Mouse (Mus musculus) B cell, adult 2 months (primary cell): Measurements from ENCODE around the gene Gm10112.

ENCODE experiments used
- DNase-seq, 2 experiments: peaks; one replicate each; pipeline ENCODE4 v3.0.0; 2022

Gene Gm10112

GRCm38 (mm10) chrX:111168040-111168439 is at the start of gene Gm10112:
Gene Gm10112 (plus strand): TSS chrX:111168340.
- DNase-seq: no peak

- DNase-seq: no peak
Observed at GRCm38 (mm10) chrX:111189574-111189973, 21.4 kb downstream of the Gm10112 start.

- DNase-seq: no peak
Observed at GRCm38 (mm10) chrX:111196376-111196775, 28.2 kb downstream of the Gm10112 start.

DNA sequence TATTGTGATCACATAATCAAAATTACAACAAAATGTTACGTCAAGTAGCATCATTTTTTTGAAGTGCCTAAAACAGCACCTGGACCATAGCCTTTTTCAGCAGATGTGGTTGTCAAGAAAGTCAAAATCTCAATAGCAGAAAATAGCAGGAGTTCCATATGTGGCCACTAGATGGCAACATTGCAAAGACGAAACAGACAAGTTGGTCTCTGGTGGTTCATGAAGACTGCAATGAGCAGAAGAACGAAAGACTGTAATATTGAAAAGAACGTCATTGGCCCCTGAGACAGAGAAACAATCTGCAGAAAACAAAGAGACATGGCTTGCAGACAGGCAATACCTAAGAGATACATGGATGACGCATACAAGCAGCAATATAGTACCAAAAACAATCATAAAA is 42.1 kb downstream of the Gm10112 start:
- DNase-seq: peak; percentile 14 to 27
